Mouse (Mus musculus) heart, postnatal 14 days (tissue): ENCODE results near the gene Hist1h1c. TPM values are rescaled to one million over a fixed set of nuclear protein-coding genes. Genes with fewer than 3 reads are reported as not detected.
"Not testable (repeated sequence)": the region's sequence is repeated elsewhere in the genome, so short reads cannot be mapped to it uniquely, and the experiment has no call there.

Experiments
- DNase-seq, 2 experiments: peaks; one replicate each; pipeline ENCODE4 v3.0.0; 2021 to 2022
- intact Hi-C: fragments of 180-260 bp; cut with DNase I; formaldehyde crosslinking; loops from one replicate; pipeline ENCODE4 v1.15.1; 2025
- total RNA-seq, 2 experiments: library from RNA; stranded (reverse); gene quantifications; 2 replicates each; pipeline ENCODE4 v1.2.3; 2021

The Hist1h1c gene
- total RNA-seq, 2 experiments from 2014 or later = 200 to 202 TPM

- intact Hi-C loops = loop anchor here (10.0 kb wide), 1 partner anchor 1932 kb away; no protein-coding TSS in a partner anchor
- peak; percentile 69 to 85 for DNase-seq
Observed at GRCm38 (mm10) chr13:23756790-23757189, 18.2 kb downstream of the Hist1h1c start, which contains the start of gene Hist1h4b. Gene Hist1h4b, plus strand, starts transcription at chr13:23757013.

DNA sequence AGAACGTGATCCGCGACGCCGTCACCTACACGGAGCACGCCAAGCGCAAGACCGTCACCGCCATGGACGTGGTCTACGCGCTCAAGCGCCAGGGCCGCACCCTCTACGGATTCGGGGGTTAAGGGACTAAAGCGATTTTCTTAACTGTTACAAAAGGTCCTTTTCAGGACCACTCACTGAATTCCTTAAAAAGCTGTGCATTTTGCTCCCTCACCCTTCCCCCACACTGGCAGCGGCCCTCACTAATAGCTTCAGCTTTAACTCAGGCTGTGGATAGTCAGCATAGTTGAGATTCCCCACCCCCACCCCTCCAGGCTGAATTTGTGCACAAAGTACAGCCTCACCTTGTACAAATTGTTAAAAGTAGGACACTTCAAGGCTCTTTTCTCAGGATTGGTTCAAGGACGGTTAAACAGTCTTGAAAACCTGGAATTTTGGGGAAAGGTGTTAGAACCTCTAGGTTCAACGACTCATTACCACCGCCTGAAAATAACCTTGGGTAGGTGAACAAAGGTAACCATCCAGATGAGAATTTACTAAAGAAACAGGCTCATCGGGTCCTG is 18.7 kb downstream of the Hist1h1c start:
- intact Hi-C loops = loop anchor here (10.0 kb wide), 1 partner anchor 1932 kb away; no protein-coding TSS in a partner anchor
- no peak for DNase-seq

GRCm38 (mm10) chr13:23757921-23758320 is 19.3 kb downstream of the Hist1h1c start:
- intact Hi-C loops = loop anchor here (10.0 kb wide), 1 partner anchor 1933 kb away; no protein-coding TSS in a partner anchor
- DNase-seq = no peak

DNA sequence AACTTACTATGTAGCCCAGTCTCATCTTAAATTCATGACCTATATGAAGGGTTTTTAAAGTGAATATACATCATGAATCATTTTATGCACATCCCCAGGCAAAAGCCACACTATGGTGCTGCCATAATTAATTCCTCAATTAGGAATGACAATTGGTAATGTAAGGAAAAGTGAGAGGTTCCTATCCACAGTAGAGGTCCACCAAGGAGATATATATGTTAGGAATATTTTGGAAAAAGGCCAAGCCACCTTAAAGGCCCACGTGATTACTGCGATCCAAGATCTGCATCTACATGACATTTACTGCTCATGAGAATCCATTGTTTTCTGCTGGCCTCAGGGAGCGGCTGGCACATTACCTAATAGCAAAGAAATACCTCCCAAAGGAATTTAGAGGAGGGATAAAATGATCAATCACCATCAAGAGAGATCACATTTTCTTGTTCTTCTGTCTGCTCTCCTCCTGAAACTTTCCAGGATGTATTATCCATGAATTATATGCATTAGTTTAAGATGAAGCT is 20.7 kb downstream of the Hist1h1c start:
- DNase-seq = no peak
- intact Hi-C loops = loop anchor here (10.0 kb wide), 1 partner anchor 1935 kb away; no protein-coding TSS in a partner anchor

- intact Hi-C loops = loop anchor here (5.0 to 10.0 kb wide), 2 partner anchors 1718 to 1935 kb away; partner anchors contain the start of genes Hist1h2ag, Hist1h2bj and Hist1h4i
- no peak for DNase-seq
Observed at GRCm38 (mm10) chr13:23759916-23760239, 21.3 kb downstream of the Hist1h1c start.

DNA sequence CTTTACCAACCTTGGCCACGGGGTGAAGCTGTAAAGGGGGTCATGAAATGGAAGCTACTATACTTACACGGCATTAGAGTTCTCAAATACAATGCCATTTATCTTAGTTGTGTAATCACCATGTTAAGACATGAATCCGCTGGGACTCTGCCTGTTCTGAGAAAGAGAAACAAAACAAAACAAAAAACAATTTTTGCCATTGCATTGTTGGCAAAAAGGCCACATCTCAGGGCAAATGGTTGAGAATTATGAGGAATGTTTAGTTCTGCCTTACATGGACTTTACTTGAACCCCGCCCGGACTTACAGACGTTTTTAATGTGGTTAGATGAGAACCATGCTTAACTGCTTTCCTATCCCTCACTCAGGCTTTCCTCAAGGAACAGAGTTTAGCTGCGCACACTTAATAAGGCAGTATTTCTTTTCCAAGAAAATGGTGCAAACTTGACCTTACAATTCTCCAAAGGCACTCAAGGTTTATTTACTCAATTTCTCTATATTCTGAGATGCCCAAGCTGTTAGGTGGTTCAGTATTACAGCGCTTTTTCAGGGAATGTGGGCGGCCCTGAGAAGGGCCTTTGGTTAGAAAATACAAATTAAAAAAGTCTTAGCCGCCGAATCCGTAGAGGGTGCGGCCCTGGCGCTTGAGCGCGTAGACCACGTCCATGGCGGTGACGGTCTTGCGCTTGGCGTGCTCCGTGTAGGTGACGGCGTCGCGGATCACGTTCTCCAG is 21.8 kb downstream of the Hist1h1c start:
- intact Hi-C loops = loop anchor here (5.0 kb wide), 1 partner anchor 1718 kb away; the partner anchor contains the start of genes Hist1h2ag, Hist1h2bj and Hist1h4i

DNA sequence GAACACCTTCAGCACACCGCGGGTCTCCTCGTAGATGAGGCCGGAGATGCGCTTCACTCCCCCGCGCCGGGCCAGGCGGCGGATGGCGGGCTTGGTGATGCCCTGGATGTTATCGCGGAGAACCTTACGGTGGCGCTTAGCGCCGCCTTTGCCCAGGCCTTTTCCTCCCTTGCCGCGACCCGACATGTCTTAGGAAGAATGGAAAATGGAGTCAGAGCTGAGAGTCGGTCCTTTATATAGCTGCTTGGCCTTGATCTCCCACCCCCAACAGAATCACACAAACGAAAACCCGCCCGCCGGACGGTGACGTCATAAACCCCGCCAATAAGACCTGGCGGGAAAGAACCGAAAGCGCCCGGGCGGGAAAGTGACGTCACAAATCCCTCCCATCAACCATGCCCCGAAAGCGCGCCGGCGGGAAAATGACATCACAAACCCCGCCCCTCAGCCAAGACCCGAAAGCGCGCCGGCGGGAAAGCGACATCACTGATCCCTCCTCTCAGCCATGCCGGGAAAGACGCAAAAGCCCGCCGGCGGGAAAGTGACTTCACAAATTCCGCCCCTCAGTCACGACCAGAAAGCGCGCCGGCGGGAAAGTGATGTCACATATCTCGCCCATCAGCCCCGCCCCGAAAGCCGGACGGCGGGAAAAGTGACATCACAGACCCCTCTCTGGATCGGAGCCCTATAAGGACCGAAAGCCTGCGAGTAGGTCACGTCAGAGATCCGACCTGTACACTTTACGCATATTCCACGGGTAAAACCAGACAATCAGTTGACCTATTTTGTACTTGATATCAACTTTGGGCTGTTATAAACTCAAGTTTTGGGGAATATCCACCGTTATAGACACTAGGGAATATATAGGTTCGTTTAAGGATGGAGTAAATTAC is 22.6 kb downstream of the Hist1h1c start, which contains the start of gene Hist1h4a:
Hist1h4a (minus strand) TSS at position 259 of the 893 bp plus-strand sequence.
- intact Hi-C loops = loop anchor here (5.0 kb wide), 1 partner anchor 1719 kb away; the partner anchor contains the start of genes Hist1h2ag, Hist1h2bj and Hist1h4i
- peak; percentile 96 to 98 for DNase-seq

More for the DNA sequence above, 21.8 kb downstream of the Hist1h1c start:
- DNase-seq = no peak

DNA sequence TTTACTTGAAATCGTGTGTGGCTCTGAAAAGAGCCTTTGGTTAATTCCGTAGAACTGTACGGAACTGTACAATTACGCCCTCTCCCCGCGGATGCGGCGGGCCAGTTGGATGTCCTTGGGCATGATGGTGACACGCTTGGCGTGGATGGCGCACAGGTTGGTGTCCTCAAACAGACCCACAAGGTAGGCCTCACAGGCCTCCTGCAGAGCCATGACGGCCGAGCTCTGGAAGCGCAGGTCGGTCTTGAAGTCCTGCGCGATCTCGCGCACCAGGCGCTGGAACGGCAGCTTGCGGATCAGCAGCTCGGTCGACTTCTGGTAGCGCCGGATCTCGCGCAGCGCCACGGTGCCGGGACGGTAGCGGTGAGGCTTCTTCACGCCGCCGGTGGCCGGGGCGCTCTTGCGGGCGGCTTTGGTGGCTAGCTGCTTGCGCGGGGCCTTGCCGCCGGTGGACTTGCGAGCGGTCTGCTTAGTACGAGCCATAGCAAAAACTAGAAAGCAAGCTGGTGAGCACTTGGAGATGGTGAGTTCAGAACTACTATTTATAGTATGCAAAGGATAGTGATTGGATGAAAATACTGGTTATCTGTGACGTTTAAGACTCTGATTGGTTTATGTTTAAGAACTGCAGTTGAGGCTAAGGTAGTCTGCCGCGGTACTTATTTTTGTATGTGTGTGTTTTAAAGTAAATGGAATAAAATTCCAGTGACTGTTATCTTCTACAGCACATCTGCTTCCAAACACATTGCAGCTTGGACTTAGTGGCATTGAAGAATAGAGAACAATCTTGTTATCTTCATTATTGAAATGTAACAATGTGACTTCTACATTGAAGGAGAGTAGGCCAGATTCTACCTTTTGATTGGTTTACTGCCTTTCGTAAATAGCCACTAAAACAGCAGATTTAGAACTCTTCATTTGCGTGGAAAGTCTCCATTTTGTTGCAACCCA is 23.5 kb downstream of the Hist1h1c start, which contains the start of gene Hist1h3a:
Hist1h3a (minus strand) TSS at position 516 of the 951 bp plus-strand sequence.
- intact Hi-C loops = loop anchor here (5.0 kb wide), 1 partner anchor 1720 kb away; the partner anchor contains the start of genes Hist1h2ag, Hist1h2bj and Hist1h4i
- peak in 1 of 2 experiments; percentile 59 for DNase-seq

DNA sequence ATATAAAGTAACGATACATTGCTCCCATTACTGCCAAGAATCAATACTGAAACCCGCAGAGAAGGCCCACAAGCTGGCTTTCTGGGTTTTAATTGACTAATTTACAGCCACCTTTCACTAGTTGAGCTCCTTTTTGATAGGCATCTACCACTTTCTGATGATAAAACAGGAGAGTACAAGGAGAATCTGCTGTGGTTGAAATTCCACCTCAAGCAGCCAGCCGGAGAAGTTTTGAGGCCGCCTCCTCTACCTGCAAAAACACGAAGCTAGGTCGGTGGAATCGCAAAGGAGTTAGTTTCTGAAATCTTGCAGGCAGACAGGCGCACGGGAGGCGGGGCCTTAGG is 24.6 kb downstream of the Hist1h1c start:
- intact Hi-C loops = loop anchor here (5.0 kb wide), 1 partner anchor 1721 kb away; the partner anchor contains the start of genes Hist1h2ag, Hist1h2bj and Hist1h4i
- DNase-seq = no peak

DNA sequence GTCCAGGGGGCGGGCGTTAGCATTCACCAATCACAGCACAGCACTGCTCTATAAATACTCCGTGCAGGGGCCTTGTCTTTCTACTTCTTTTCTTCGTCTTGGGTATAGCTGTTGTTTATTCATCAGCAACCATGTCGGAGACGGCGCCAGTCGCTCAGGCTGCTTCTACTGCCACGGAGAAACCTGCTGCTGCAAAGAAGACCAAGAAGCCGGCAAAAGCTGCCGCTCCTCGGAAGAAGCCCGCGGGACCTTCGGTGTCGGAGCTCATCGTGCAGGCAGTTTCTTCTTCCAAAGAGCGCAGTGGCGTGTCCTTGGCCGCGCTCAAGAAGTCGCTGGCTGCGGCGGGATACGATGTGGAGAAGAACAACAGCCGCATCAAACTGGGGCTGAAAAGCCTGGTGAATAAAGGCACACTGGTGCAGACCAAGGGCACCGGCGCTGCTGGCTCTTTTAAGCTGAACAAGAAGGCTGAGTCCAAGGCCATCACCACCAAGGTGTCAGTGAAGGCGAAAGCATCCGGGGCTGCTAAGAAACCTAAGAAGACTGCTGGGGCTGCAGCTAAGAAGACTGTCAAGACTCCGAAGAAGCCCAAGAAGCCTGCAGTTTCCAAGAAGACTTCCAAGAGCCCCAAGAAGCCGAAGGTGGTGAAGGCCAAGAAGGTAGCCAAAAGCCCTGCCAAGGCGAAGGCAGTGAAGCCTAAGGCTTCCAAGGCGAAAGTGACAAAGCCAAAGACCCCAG is 25.1 kb downstream of the Hist1h1c start, which contains the start of gene Hist1h1a:
Hist1h1a (plus strand) TSS at position 81 of the 738 bp plus-strand sequence.
- peak; percentile 77 to 79 for DNase-seq
- intact Hi-C loops = loop anchor here (5.0 kb wide), 1 partner anchor 1721 kb away; the partner anchor contains the start of genes Hist1h2ag, Hist1h2bj and Hist1h4i

- intact Hi-C loops = loop anchor here (5.0 kb wide), 1 partner anchor 1722 kb away; the partner anchor contains the start of genes Hist1h2ag, Hist1h2bj and Hist1h4i
- no peak for DNase-seq
Observed at GRCm38 (mm10) chr13:23764324-23765171, 25.9 kb downstream of the Hist1h1c start.

DNA sequence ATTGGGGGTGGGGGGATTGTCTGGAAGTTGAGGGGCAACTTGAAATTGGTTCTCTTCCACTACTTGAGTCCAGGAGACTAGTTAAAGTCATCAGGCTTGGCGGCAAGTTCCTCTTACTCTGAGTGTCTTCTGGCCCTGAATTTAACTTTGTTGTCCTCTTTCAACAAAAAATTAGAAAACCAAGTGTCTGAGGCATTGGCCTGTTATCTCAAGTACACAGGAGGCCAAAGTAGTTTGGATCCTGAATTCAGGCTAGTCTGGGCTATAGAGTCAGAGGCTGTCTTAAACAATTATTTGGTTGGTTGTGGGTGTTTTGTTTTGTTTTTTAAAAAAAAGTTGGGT is 26.5 kb downstream of the Hist1h1c start:
- intact Hi-C loops = no loop called here
- DNase-seq = no peak

DNA sequence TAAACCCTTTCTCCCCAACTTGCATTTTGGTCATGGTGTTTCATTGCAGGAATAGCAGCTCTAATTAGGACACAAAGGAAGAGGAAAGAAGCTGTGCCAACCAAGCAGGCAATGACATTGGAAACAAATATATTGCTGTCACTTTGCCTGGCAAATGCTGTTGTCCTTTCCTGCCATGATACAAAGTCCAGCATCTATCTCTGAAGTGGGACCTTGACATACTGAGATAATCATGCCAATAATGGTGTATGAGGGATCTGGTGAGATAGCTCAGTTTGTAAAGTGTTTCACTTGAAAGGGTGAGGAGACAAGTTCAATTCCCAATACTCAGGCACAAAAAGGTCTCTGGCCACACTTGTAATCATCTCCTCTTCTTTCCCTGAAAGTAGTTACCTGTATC is 28.2 kb downstream of the Hist1h1c start:
- intact Hi-C loops = no loop called here
- no peak for DNase-seq

DNA sequence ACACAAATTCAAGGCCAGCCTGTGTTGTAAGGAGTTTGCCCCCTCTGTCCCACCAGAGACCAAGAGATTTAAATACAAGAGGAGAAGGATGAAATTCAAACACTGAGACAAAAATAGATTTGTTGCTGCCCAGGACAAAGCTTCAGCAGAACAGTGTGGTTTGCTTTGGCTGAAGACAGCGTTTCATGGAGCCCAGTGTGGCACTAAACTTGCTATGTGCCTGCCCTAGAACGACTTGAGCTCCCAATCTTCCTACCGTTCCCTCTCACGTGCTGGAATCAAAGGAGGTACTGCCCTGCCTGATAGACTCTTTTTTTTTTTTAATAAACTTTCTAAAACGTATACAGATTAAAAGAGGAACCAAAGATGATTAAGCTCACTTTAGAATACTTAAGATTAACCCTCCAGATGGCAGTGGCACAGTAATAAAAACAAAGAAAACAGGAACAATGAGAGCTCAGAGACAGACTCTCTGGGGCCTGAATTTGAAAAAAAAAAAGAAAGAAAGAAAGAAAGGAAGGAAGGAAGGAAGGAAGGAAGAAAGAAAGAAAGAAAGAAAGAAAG is 30.3 kb downstream of the Hist1h1c start:
- intact Hi-C loops = no loop called here
- no peak for DNase-seq

DNA sequence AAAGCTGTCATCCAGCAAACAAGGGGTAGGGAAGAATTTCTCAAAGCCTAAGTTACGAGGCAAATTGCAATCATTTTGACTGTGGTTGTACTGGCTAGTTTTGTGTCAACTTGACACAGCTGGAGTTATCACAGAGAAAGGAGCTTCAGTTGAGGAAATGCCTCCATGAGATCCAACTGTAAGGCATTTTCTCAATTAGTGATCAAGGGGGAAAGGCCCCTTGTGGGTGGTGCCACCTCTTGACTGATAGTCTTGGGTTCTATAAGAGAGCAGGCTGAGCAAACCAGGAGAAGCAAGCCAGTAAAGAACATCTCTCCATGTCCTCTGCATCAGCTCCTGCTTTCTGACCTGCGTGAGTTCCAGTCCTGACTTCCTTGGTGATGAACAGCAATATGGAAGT is 31.0 kb downstream of the Hist1h1c start, which contains the start of gene Trim38:
Trim38 (plus strand) TSS at position 301 of the 400 bp plus-strand sequence.
- DNase-seq, intact Hi-C loops: not testable (repeated sequence)

- intact Hi-C loops = no loop called here
- DNase-seq = peak; percentile 12 to 27
Observed at GRCm38 (mm10) chr13:23772561-23773313, 34.1 kb downstream of the Hist1h1c start.
